Mouse (Mus musculus): ENCODE data around the gene Scube1. TPM values are rescaled to one million over a fixed set of nuclear protein-coding genes. Genes with fewer than 3 reads are reported as not detected.
A peak's percentile ranks its signal among the peaks of the same experiment; 100 is the strongest.

Scube1 gene
- total and polyA plus RNA-seq, 2 experiments from 2014 or later: 9.7 to 28.1 TPM

GRCm38 (mm10) chr15:83603046-83603396 is 121.8 kb downstream of the Scube1 start:
- ATAC-seq (no peak), DNase-seq (no peak)
- H3K9me3 ChIP-seq (ENCODE audit: low read length): no peaks in the 10 kb centered on the region
- 0 out of 2 replicates have a peak, but pooled peaks cover 3% of the 10 kb centered on the region for H3K36me3 ChIP-seq (ENCODE audit: insufficient read depth)
- H3K4me3 ChIP-seq (ENCODE audit: low read depth, low read length): no peak overlapping the region
- 92% methylated on average over 1 of the region's 1 CpGs for WGBS
- H3K9ac ChIP-seq: no peak overlapping the region
- no peak for TF ChIP-seq CTCF (IDR thresholded peaks at IDR 0.05; ENCODE audit: low read depth)
- no peak overlapping the region for H3K4me2 ChIP-seq (ENCODE audit: low read depth)
- no peaks in the 10 kb centered on the region for H3K4me1 ChIP-seq (ENCODE audit: insufficient read depth)
- no peak overlapping the region for H3K27ac ChIP-seq (ENCODE audit: low read depth, low read length)
- no peaks in the 10 kb centered on the region for H3K27me3 ChIP-seq (ENCODE audit: insufficient read depth, low read length)

GRCm38 (mm10) chr15:83602372-83603045 is 122.3 kb downstream of the Scube1 start:
- no peak overlapping the region for H3K4me2 ChIP-seq (ENCODE audit: low read depth)
- no peak overlapping the region for H3K9ac ChIP-seq
- TF ChIP-seq CTCF (IDR thresholded peaks at IDR 0.05; ENCODE audit: low read depth): no peak
- H3K4me3 ChIP-seq (ENCODE audit: low read depth, low read length): no peak overlapping the region
- ATAC-seq (no peak; the same call in 1 of the 2 replicates), DNase-seq (no peak)
- 74% methylated on average over 13 of the region's 13 CpGs for WGBS
- H3K27ac ChIP-seq (ENCODE audit: low read depth, low read length): no peak overlapping the region
- no peaks in the 10 kb centered on the region for H3K9me3 ChIP-seq (ENCODE audit: low read length)
- H3K36me3 ChIP-seq (ENCODE audit: insufficient read depth): no peaks in the 10 kb centered on the region
- no peaks in the 10 kb centered on the region for H3K27me3 ChIP-seq (ENCODE audit: insufficient read depth, low read length)
- H3K4me1 ChIP-seq (ENCODE audit: insufficient read depth): no peaks in the 10 kb centered on the region

GRCm38 (mm10) chr15:83601185-83601584 is 123.6 kb downstream of the Scube1 start:
- no peaks in the 10 kb centered on the region for H3K4me1 ChIP-seq (ENCODE audit: insufficient read depth)
- ATAC-seq (no peak), DNase-seq (no peak)
- no peak overlapping the region for H3K9ac ChIP-seq
- no peaks in the 10 kb centered on the region for H3K9me3 ChIP-seq (ENCODE audit: low read length)
- TF ChIP-seq CTCF (IDR thresholded peaks at IDR 0.05; ENCODE audit: low read depth): no peak
- no peak overlapping the region for H3K4me3 ChIP-seq (ENCODE audit: low read depth, low read length)
- no peaks in the 10 kb centered on the region for H3K27me3 ChIP-seq (ENCODE audit: insufficient read depth, low read length)
- no peak overlapping the region for H3K4me2 ChIP-seq (ENCODE audit: low read depth)
- H3K27ac ChIP-seq (ENCODE audit: low read depth, low read length): no peak overlapping the region
- no peaks in the 10 kb centered on the region for H3K36me3 ChIP-seq (ENCODE audit: insufficient read depth)
- 75% methylated on average over 4 of the region's 4 CpGs for WGBS

- Histone ChIP-seq H3K9ac (no peak overlapping the region), H3K36me3 (ENCODE audit: insufficient read depth) (no peaks in the 10 kb centered on the region), H3K9me3 (ENCODE audit: low read length) (no peaks in the 10 kb centered on the region), H3K27me3 (ENCODE audit: insufficient read depth, low read length) (no peaks in the 10 kb centered on the region), H3K4me3 (ENCODE audit: low read depth, low read length) (no peak overlapping the region), H3K4me2 (ENCODE audit: low read depth) (no peak overlapping the region), H3K27ac (ENCODE audit: low read depth, low read length) (no peak overlapping the region), H3K4me1 (ENCODE audit: insufficient read depth) (peaks cover 16% of the 10 kb centered on the region; the same call in 1 of the 2 replicates)
- ATAC-seq (no peak), DNase-seq (no peak)
- no peak for TF ChIP-seq CTCF (IDR thresholded peaks at IDR 0.05; ENCODE audit: low read depth)
- WGBS: 95% methylated on average over 4 of the region's 4 CpGs
Observed at GRCm38 (mm10) chr15:83596833-83597232, 128.0 kb downstream of the Scube1 start.

- peak overlapping the region; percentile 73 for H3K9ac ChIP-seq
- WGBS: 36% methylated on average over 7 of the region's 7 CpGs
- TF ChIP-seq CTCF (IDR thresholded peaks at IDR 0.05; ENCODE audit: low read depth): no peak
- peak overlapping the region; percentile 83 for H3K4me2 ChIP-seq (ENCODE audit: low read depth)
- DNase-seq: no peak
- 0 out of 2 replicates have a peak, but pooled peaks cover 7% of the 10 kb centered on the region for H3K36me3 ChIP-seq (ENCODE audit: insufficient read depth)
- H3K27me3 ChIP-seq (ENCODE audit: insufficient read depth, low read length): no peaks in the 10 kb centered on the region
- peaks cover 16% of the 10 kb centered on the region; the same call in 1 of the 2 replicates for H3K4me1 ChIP-seq (ENCODE audit: insufficient read depth)
- ATAC-seq: no peak; the same call in 1 of the 2 replicates
- peak overlapping the region; percentile 64 for H3K4me3 ChIP-seq (ENCODE audit: low read depth, low read length)
- no peaks in the 10 kb centered on the region for H3K9me3 ChIP-seq (ENCODE audit: low read length)
- peak overlapping the region; percentile 35; the same call in 1 of the 2 replicates for H3K27ac ChIP-seq (ENCODE audit: low read depth, low read length)
Observed at GRCm38 (mm10) chr15:83595364-83595711, 129.5 kb downstream of the Scube1 start.

- DNase-seq: peak; percentile 99
- Histone ChIP-seq H3K9ac (peak within 1 kb of the TSS; percentile 73), H3K9me3 (ENCODE audit: low read length) (no peaks in the 10 kb centered on the region), H3K27me3 (ENCODE audit: insufficient read depth, low read length) (no peaks in the 10 kb centered on the region), H3K36me3 (ENCODE audit: insufficient read depth) (0 out of 2 replicates have a peak, but pooled peaks cover 7% of the 10 kb centered on the region), H3K4me1 (ENCODE audit: insufficient read depth) (peaks cover 16% of the 10 kb centered on the region; the same call in 1 of the 2 replicates), H3K27ac (ENCODE audit: low read depth, low read length) (peak within 1 kb of the TSS; percentile 78), H3K4me3 (ENCODE audit: low read depth, low read length) (peak within 1 kb of the TSS; percentile 64), H3K4me2 (ENCODE audit: low read depth) (peak within 1 kb of the TSS; percentile 83)
- WGBS: 1% methylated on average over 68 of the region's 68 CpGs
- peak; percentile 98 for ATAC-seq
- peak; percentile 34 for TF ChIP-seq CTCF (IDR thresholded peaks at IDR 0.05; ENCODE audit: low read depth)
Observed at GRCm38 (mm10) chr15:83594513-83595363, 130.1 kb downstream of the Scube1 start, which contains the start of gene Ttll12. Gene Ttll12, minus strand, starts transcription at chr15:83595157.

Data from forebrain, postnatal 0 days (tissue).